Mouse (Mus musculus): ENCODE results near the gene Col6a3. TPM values are rescaled to one million over a fixed set of nuclear protein-coding genes. Genes with fewer than 3 reads are reported as not detected.

Gene Col6a3
- polyA plus RNA-seq, 1 experiment from 2014 or later = 103 TPM

- no peak overlapping the region for H3K27ac ChIP-seq (ENCODE audit: low read depth)
- DNase-seq (ENCODE audit: low spot score) (peak; percentile 57), ATAC-seq (replicated peaks; ENCODE audit: low FRiP score, low TSS enrichment, low read depth) (0 out of 2 replicates have a peak, but pooled peaks have one; percentile 60)
- 33% methylated on average over 8 of the region's 8 CpGs for WGBS
- H3K9me3 ChIP-seq (ENCODE audit: control insufficient read depth, low read length) = no peaks in the 10 kb centered on the region
- no peaks in the 10 kb centered on the region for H3K36me3 ChIP-seq (ENCODE audit: control insufficient read depth, insufficient read depth, low read length)
- H3K9ac ChIP-seq (ENCODE audit: low read length) = no peak overlapping the region
- no peaks in the 10 kb centered on the region for H3K4me1 ChIP-seq (replicated peaks; ENCODE audit: control insufficient read depth, insufficient read depth, low read length)
- H3K27me3 ChIP-seq (replicated peaks; ENCODE audit: control insufficient read depth, insufficient read depth, low read length) = no peaks in the 10 kb centered on the region
- H3K4me3 ChIP-seq (ENCODE audit: low read depth, low read length) = no peak overlapping the region
- H3K4me2 ChIP-seq (ENCODE audit: low read length) = no peak overlapping the region
Measured at GRCm38 (mm10) chr1:90849836-90850235, 6.1 kb upstream of the Col6a3 start.

GRCm38 (mm10) chr1:90845206-90845605 lies 1.4 kb upstream of the Col6a3 start:
- H3K9ac ChIP-seq (ENCODE audit: low read length) = no peak overlapping the region

GRCm38 (mm10) chr1:90842789-90843587 lies 783 bp downstream of the Col6a3 start:
- WGBS = 65% methylated on average over 9 of the region's 9 CpGs

More at GRCm38 (mm10) chr1:90845206-90845605, 1.4 kb upstream of the Col6a3 start:
- WGBS = 74% methylated on average over 10 of the region's 10 CpGs
- Histone ChIP-seq H3K36me3 (ENCODE audit: control insufficient read depth, insufficient read depth, low read length) (no peaks in the 10 kb centered on the region), H3K4me3 (ENCODE audit: low read depth, low read length) (no peak overlapping the region), H3K27ac (ENCODE audit: low read depth) (no peak overlapping the region), H3K27me3 (replicated peaks; ENCODE audit: control insufficient read depth, insufficient read depth, low read length) (no peaks in the 10 kb centered on the region), H3K4me2 (ENCODE audit: low read length) (no peak overlapping the region), H3K4me1 (replicated peaks; ENCODE audit: control insufficient read depth, insufficient read depth, low read length) (peaks cover 7% of the 10 kb centered on the region; the same call in 1 of the 2 replicates), H3K9me3 (ENCODE audit: control insufficient read depth, low read length) (no peaks in the 10 kb centered on the region)
- ATAC-seq (replicated peaks; ENCODE audit: low FRiP score, low TSS enrichment, low read depth) (no peak), DNase-seq (ENCODE audit: low spot score) (no peak)

GRCm38 (mm10) chr1:90840250-90840649 lies 3.5 kb downstream of the Col6a3 start:
- Histone ChIP-seq H3K4me3 (ENCODE audit: low read depth, low read length) (no peak overlapping the region), H3K4me2 (ENCODE audit: low read length) (peak overlapping the region; percentile 40), H3K9me3 (ENCODE audit: control insufficient read depth, low read length) (no peaks in the 10 kb centered on the region), H3K4me1 (replicated peaks; ENCODE audit: control insufficient read depth, insufficient read depth, low read length) (peaks cover 33% of the 10 kb centered on the region), H3K36me3 (ENCODE audit: control insufficient read depth, insufficient read depth, low read length) (no peaks in the 10 kb centered on the region), H3K9ac (ENCODE audit: low read length) (no peak overlapping the region), H3K27ac (ENCODE audit: low read depth) (peak overlapping the region; percentile 43; the same call in 1 of the 2 replicates), H3K27me3 (replicated peaks; ENCODE audit: control insufficient read depth, insufficient read depth, low read length) (no peaks in the 10 kb centered on the region)
- DNase-seq (ENCODE audit: low spot score) (peak; percentile 69), ATAC-seq (replicated peaks; ENCODE audit: low FRiP score, low TSS enrichment, low read depth) (no peak)
- WGBS = 3% methylated on average over 4 of the region's 4 CpGs

More at GRCm38 (mm10) chr1:90842789-90843587, 783 bp downstream of the Col6a3 start:
- Histone ChIP-seq H3K27ac (ENCODE audit: low read depth) (peak overlapping the region; percentile 80), H3K27me3 (replicated peaks; ENCODE audit: control insufficient read depth, insufficient read depth, low read length) (no peaks in the 10 kb centered on the region), H3K36me3 (ENCODE audit: control insufficient read depth, insufficient read depth, low read length) (no peaks in the 10 kb centered on the region), H3K4me2 (ENCODE audit: low read length) (peak overlapping the region; percentile 56), H3K9ac (ENCODE audit: low read length) (peak overlapping the region; percentile 57), H3K4me1 (replicated peaks; ENCODE audit: control insufficient read depth, insufficient read depth, low read length) (peaks cover 26% of the 10 kb centered on the region), H3K9me3 (ENCODE audit: control insufficient read depth, low read length) (no peaks in the 10 kb centered on the region), H3K4me3 (ENCODE audit: low read depth, low read length) (peak overlapping the region; percentile 47)
- no peak for ATAC-seq (replicated peaks; ENCODE audit: low FRiP score, low TSS enrichment, low read depth)
- no peak for DNase-seq (ENCODE audit: low spot score)

- no peak overlapping the region for H3K4me3 ChIP-seq (ENCODE audit: low read depth, low read length)
- no peak overlapping the region for H3K4me2 ChIP-seq (ENCODE audit: low read length)
- WGBS = 57% methylated on average over 4 of the region's 4 CpGs
- DNase-seq (ENCODE audit: low spot score) = no peak
- H3K9ac ChIP-seq (ENCODE audit: low read length) = no peak overlapping the region
- H3K4me1 ChIP-seq (replicated peaks; ENCODE audit: control insufficient read depth, insufficient read depth, low read length) = peaks cover 33% of the 10 kb centered on the region
- H3K36me3 ChIP-seq (ENCODE audit: control insufficient read depth, insufficient read depth, low read length) = no peaks in the 10 kb centered on the region
- ATAC-seq (replicated peaks; ENCODE audit: low FRiP score, low TSS enrichment, low read depth) = no peak
- H3K9me3 ChIP-seq (ENCODE audit: control insufficient read depth, low read length) = no peaks in the 10 kb centered on the region
- peak overlapping the region; percentile 12 for H3K27ac ChIP-seq (ENCODE audit: low read depth)
- no peaks in the 10 kb centered on the region for H3K27me3 ChIP-seq (replicated peaks; ENCODE audit: control insufficient read depth, insufficient read depth, low read length)
Measured at GRCm38 (mm10) chr1:90838657-90839056, 5.1 kb downstream of the Col6a3 start.

GRCm38 (mm10) chr1:90838221-90838620 lies 5.5 kb downstream of the Col6a3 start:
- no peak overlapping the region for H3K9ac ChIP-seq (ENCODE audit: low read length)
- ATAC-seq (replicated peaks; ENCODE audit: low FRiP score, low TSS enrichment, low read depth) = no peak
- WGBS = 54% methylated on average over 12 of the region's 12 CpGs
- H3K4me2 ChIP-seq (ENCODE audit: low read length) = no peak overlapping the region
- H3K27me3 ChIP-seq (replicated peaks; ENCODE audit: control insufficient read depth, insufficient read depth, low read length) = no peaks in the 10 kb centered on the region
- H3K27ac ChIP-seq (ENCODE audit: low read depth) = peak overlapping the region; percentile 12; the same call in 1 of the 2 replicates
- H3K9me3 ChIP-seq (ENCODE audit: control insufficient read depth, low read length) = no peaks in the 10 kb centered on the region
- H3K4me1 ChIP-seq (replicated peaks; ENCODE audit: control insufficient read depth, insufficient read depth, low read length) = peaks cover 33% of the 10 kb centered on the region
- H3K36me3 ChIP-seq (ENCODE audit: control insufficient read depth, insufficient read depth, low read length) = no peaks in the 10 kb centered on the region
- DNase-seq (ENCODE audit: low spot score) = no peak
- H3K4me3 ChIP-seq (ENCODE audit: low read depth, low read length) = no peak overlapping the region

- Histone ChIP-seq H3K36me3 (ENCODE audit: control insufficient read depth, insufficient read depth, low read length) (no peaks in the 10 kb centered on the region), H3K9me3 (ENCODE audit: control insufficient read depth, low read length) (no peaks in the 10 kb centered on the region), H3K9ac (ENCODE audit: low read length) (no peak overlapping the region), H3K27ac (ENCODE audit: low read depth) (no peak overlapping the region), H3K27me3 (replicated peaks; ENCODE audit: control insufficient read depth, insufficient read depth, low read length) (no peaks in the 10 kb centered on the region), H3K4me3 (ENCODE audit: low read depth, low read length) (no peak overlapping the region), H3K4me2 (ENCODE audit: low read length) (no peak overlapping the region), H3K4me1 (replicated peaks; ENCODE audit: control insufficient read depth, insufficient read depth, low read length) (peaks cover 31% of the 10 kb centered on the region)
- WGBS = 66% methylated on average over 5 of the region's 5 CpGs
- no peak for ATAC-seq (replicated peaks; ENCODE audit: low FRiP score, low TSS enrichment, low read depth)
- no peak for DNase-seq (ENCODE audit: low spot score)
Measured at GRCm38 (mm10) chr1:90836178-90836740, 7.5 kb downstream of the Col6a3 start.

- Histone ChIP-seq H3K4me1 (replicated peaks; ENCODE audit: control insufficient read depth, insufficient read depth, low read length) (peaks cover 24% of the 10 kb centered on the region), H3K27ac (ENCODE audit: low read depth) (no peak overlapping the region)
- 73% methylated on average over 6 of the region's 6 CpGs for WGBS
Measured at GRCm38 (mm10) chr1:90834701-90835100, 9.1 kb downstream of the Col6a3 start.

More at GRCm38 (mm10) chr1:90834701-90835100, 9.1 kb downstream of the Col6a3 start:
- Histone ChIP-seq H3K9ac (ENCODE audit: low read length) (no peak overlapping the region), H3K4me3 (ENCODE audit: low read depth, low read length) (no peak overlapping the region), H3K36me3 (ENCODE audit: control insufficient read depth, insufficient read depth, low read length) (no peaks in the 10 kb centered on the region), H3K27me3 (replicated peaks; ENCODE audit: control insufficient read depth, insufficient read depth, low read length) (no peaks in the 10 kb centered on the region), H3K9me3 (ENCODE audit: control insufficient read depth, low read length) (no peaks in the 10 kb centered on the region), H3K4me2 (ENCODE audit: low read length) (no peak overlapping the region)
- ATAC-seq (replicated peaks; ENCODE audit: low FRiP score, low TSS enrichment, low read depth) (no peak), DNase-seq (ENCODE audit: low spot score) (no peak)

Data from intestine, embryonic 14.5 days (tissue).